Mouse (Mus musculus) intestine, embryonic 14.5 days (tissue): ENCODE results near the gene Smpd1. TPM values are rescaled to one million over a fixed set of nuclear protein-coding genes. Genes with fewer than 3 reads are reported as not detected.

Experiments used
- ATAC-seq: fragments of 200-750 bp; cut with Nextera tagmentation; replicated peaks from 2 replicates; pipeline ENCODE4 v1.8.0; 2017; ENCODE audit warnings: low read depth, moderate number of reproducible peaks, moderate TSS enrichment, moderate library complexity; ENCODE audit not compliant: low FRiP score, low TSS enrichment
- DNase-seq: peaks from one replicate; pipeline ENCODE4 v3.0.0-alpha.2; 2018; ENCODE audit warnings: low spot score
- H3K27ac ChIP-seq: fragments of 300-500 bp; sonication (generic); 2 replicates; pipeline ENCODE4 v1.5.1; 2014; ENCODE audit warnings: low read depth, mild to moderate bottlenecking, control low read depth
- H3K27me3 ChIP-seq: fragments of 300-500 bp; sonication (generic); replicated peaks from 2 replicates; pipeline ENCODE4 v1.6.1; 2014; ENCODE audit warnings: low read length, control low read depth; ENCODE audit not compliant: control insufficient read depth, insufficient read depth
- H3K36me3 ChIP-seq: fragments of 300-500 bp; sonication (generic); 2 replicates; pipeline ENCODE4 v1.6.1; 2014; ENCODE audit warnings: low read length, control low read depth; ENCODE audit not compliant: control insufficient read depth, insufficient read depth
- H3K4me1 ChIP-seq: fragments of 300-500 bp; sonication (generic); replicated peaks from 2 replicates; pipeline ENCODE4 v1.6.1; 2014; ENCODE audit warnings: low read length, control low read depth, mixed read lengths; ENCODE audit not compliant: control insufficient read depth, insufficient read depth
- H3K4me2 ChIP-seq: fragments of 300-500 bp; sonication (generic); 2 replicates; pipeline ENCODE4 v1.6.1; 2014; ENCODE audit warnings: low read length
- H3K4me3 ChIP-seq: fragments of 300-500 bp; sonication (generic); 2 replicates; pipeline ENCODE4 v1.5.1; 2014; ENCODE audit warnings: low read depth, low read length, control low read depth, mixed read lengths
- H3K9ac ChIP-seq: fragments of 300-500 bp; sonication (generic); 2 replicates; pipeline ENCODE4 v1.6.1; 2014; ENCODE audit warnings: mild to moderate bottlenecking, low read length
- H3K9me3 ChIP-seq: fragments of 300-500 bp; sonication (generic); 2 replicates; pipeline ENCODE4 v1.6.1; 2016; ENCODE audit warnings: low read length, control low read depth; ENCODE audit not compliant: control insufficient read depth
- WGBS: fragments of 180-500 bp; shearing (Covaris S2); extraction: QIAGEN DNeasy Blood & Tissue Kit; methylation state at CpG from one replicate; pipeline ENCODE4 v1.1.7; 2014; 5-methylcytosine and 5-hydroxymethylcytosine counted together
- polyA plus RNA-seq: library from polyadenylated mRNA; unstranded; fragments of >200 nt; fragmentation: Nextera tagmentation; extraction: Ambion mirVana; gene quantifications from 2 replicates; pipeline ENCODE4 v1.2.1, GENCODE M21; 2014

Gene Smpd1
- polyA plus RNA-seq, 1 experiment from 2014 or later: 36.1 TPM

- Histone ChIP-seq H3K9me3 (no peaks in the 10 kb centered on the region), H3K27me3 (no peaks in the 10 kb centered on the region), H3K4me2 (no peak overlapping the region), H3K9ac (no peak overlapping the region), H3K4me3 (no peak overlapping the region), H3K27ac (no peak overlapping the region), H3K36me3 (no peaks in the 10 kb centered on the region), H3K4me1 (no peaks in the 10 kb centered on the region; the same call in none of the 2 replicates)
- DNase-seq (no peak), ATAC-seq (no peak)
- 73% methylated on average over 2 of the region's 2 CpGs for WGBS
Measured at GRCm38 (mm10) chr7:105519771-105520170, 34.4 kb upstream of the Smpd1 start.

GRCm38 (mm10) chr7:105520201-105520600 lies 34.0 kb upstream of the Smpd1 start:
- Histone ChIP-seq H3K4me2 (no peak overlapping the region), H3K9me3 (no peaks in the 10 kb centered on the region), H3K36me3 (no peaks in the 10 kb centered on the region), H3K9ac (no peak overlapping the region), H3K27ac (no peak overlapping the region), H3K4me3 (no peak overlapping the region), H3K27me3 (no peaks in the 10 kb centered on the region), H3K4me1 (no peaks in the 10 kb centered on the region; the same call in 1 of the 2 replicates)
- no peak for DNase-seq
- ATAC-seq: no peak
- WGBS: 21% methylated on average over 6 of the region's 6 CpGs

- H3K9ac ChIP-seq: no peak overlapping the region
- H3K27me3 ChIP-seq: no peaks in the 10 kb centered on the region
- 72% methylated on average over 2 of the region's 2 CpGs for WGBS
- DNase-seq: no peak
- H3K27ac ChIP-seq: no peak overlapping the region
- no peaks in the 10 kb centered on the region for H3K36me3 ChIP-seq
- no peak overlapping the region for H3K4me2 ChIP-seq
- ATAC-seq: no peak
- H3K4me1 ChIP-seq: no peaks in the 10 kb centered on the region; the same call in 1 of the 2 replicates
- H3K4me3 ChIP-seq: no peak overlapping the region
- H3K9me3 ChIP-seq: no peaks in the 10 kb centered on the region
Measured at GRCm38 (mm10) chr7:105524222-105524621, 29.9 kb upstream of the Smpd1 start.

- no peak overlapping the region for H3K4me3 ChIP-seq
- ATAC-seq: no peak
- WGBS: 57% methylated on average over 1 of the region's 1 CpGs
- no peak for DNase-seq
- no peaks in the 10 kb centered on the region for H3K27me3 ChIP-seq
- no peak overlapping the region for H3K27ac ChIP-seq
- no peak overlapping the region for H3K4me2 ChIP-seq
- no peaks in the 10 kb centered on the region for H3K9me3 ChIP-seq
- H3K36me3 ChIP-seq: no peaks in the 10 kb centered on the region
- no peak overlapping the region for H3K9ac ChIP-seq
- no peaks in the 10 kb centered on the region for H3K4me1 ChIP-seq
Measured at GRCm38 (mm10) chr7:105527306-105527937, 26.7 kb upstream of the Smpd1 start.

GRCm38 (mm10) chr7:105528094-105528493 lies 26.1 kb upstream of the Smpd1 start:
- Histone ChIP-seq H3K36me3 (no peaks in the 10 kb centered on the region), H3K27ac (no peak overlapping the region), H3K4me1 (no peaks in the 10 kb centered on the region), H3K27me3 (no peaks in the 10 kb centered on the region), H3K4me3 (no peak overlapping the region), H3K9ac (no peak overlapping the region), H3K4me2 (no peak overlapping the region), H3K9me3 (no peaks in the 10 kb centered on the region)
- ATAC-seq: no peak
- 74% methylated on average over 4 of the region's 4 CpGs for WGBS
- DNase-seq: no peak

GRCm38 (mm10) chr7:105534162-105534561 lies 20.0 kb upstream of the Smpd1 start:
- Histone ChIP-seq H3K27me3 (no peaks in the 10 kb centered on the region), H3K4me2 (no peak overlapping the region), H3K4me3 (no peak overlapping the region), H3K9me3 (no peaks in the 10 kb centered on the region), H3K9ac (no peak overlapping the region), H3K27ac (no peak overlapping the region), H3K36me3 (no peaks in the 10 kb centered on the region), H3K4me1 (no peaks in the 10 kb centered on the region)
- ATAC-seq (no peak), DNase-seq (no peak)
- 79% methylated on average over 3 of the region's 3 CpGs for WGBS

- Histone ChIP-seq H3K4me2 (no peak overlapping the region), H3K9me3 (no peaks in the 10 kb centered on the region), H3K36me3 (no peaks in the 10 kb centered on the region), H3K4me1 (no peaks in the 10 kb centered on the region), H3K9ac (no peak overlapping the region), H3K27me3 (no peaks in the 10 kb centered on the region), H3K4me3 (no peak overlapping the region), H3K27ac (no peak overlapping the region)
- no peak for ATAC-seq
- 71% methylated on average over 8 of the region's 8 CpGs for WGBS
- DNase-seq: no peak
Measured at GRCm38 (mm10) chr7:105545986-105546385, 8.2 kb upstream of the Smpd1 start.

GRCm38 (mm10) chr7:105547970-105548369 lies 6.2 kb upstream of the Smpd1 start:
- Histone ChIP-seq H3K9ac (no peak overlapping the region), H3K4me1 (no peaks in the 10 kb centered on the region), H3K36me3 (no peaks in the 10 kb centered on the region), H3K9me3 (no peaks in the 10 kb centered on the region), H3K4me3 (no peak overlapping the region), H3K27me3 (no peaks in the 10 kb centered on the region), H3K4me2 (no peak overlapping the region), H3K27ac (no peak overlapping the region)
- ATAC-seq (no peak), DNase-seq (no peak)
- WGBS: 78% methylated on average over 7 of the region's 7 CpGs

GRCm38 (mm10) chr7:105549035-105549434 lies 5.1 kb upstream of the Smpd1 start:
- Histone ChIP-seq H3K4me1 (no peaks in the 10 kb centered on the region), H3K36me3 (no peaks in the 10 kb centered on the region), H3K27ac (no peak overlapping the region), H3K27me3 (no peaks in the 10 kb centered on the region), H3K9ac (no peak overlapping the region), H3K4me3 (no peak overlapping the region), H3K4me2 (no peak overlapping the region), H3K9me3 (no peaks in the 10 kb centered on the region)
- no peak for ATAC-seq
- 44% methylated on average over 6 of the region's 6 CpGs for WGBS
- no peak for DNase-seq
